Mouse (Mus musculus): ENCODE results near the gene Sccpdh.

- TF ChIP-seq CTCF (IDR thresholded peaks at IDR 0.05; ENCODE audit: borderline replicate concordance, control insufficient read depth, extremely low read depth, insufficient read depth, low read length, poor library complexity) (no peak), POLR2A (IDR thresholded peaks at IDR 0.05; ENCODE audit: control insufficient read depth, extremely low read depth, insufficient read depth, low read length, poor library complexity) (no peak)
Observed at GRCm38 (mm10) chr1:179666971-179667370, 1.0 kb upstream of the Sccpdh start.
